Mouse (Mus musculus) cerebellum, postnatal 14 days (tissue): ENCODE results near the gene Smo.

Experiments
- DNase-seq, 2 experiments: peaks; one replicate each; pipeline ENCODE4 v3.0.0; 2021; ENCODE audit warnings: mixed read lengths in 2 of 2

Smo gene

GRCm38 (mm10) chr6:29776542-29777237 is 41.4 kb downstream of the Smo start:
- DNase-seq: no peak

- DNase-seq: no peak
Measured at GRCm38 (mm10) chr6:29777238-29777555, 41.9 kb downstream of the Smo start.

GRCm38 (mm10) chr6:29780082-29780481 is 44.8 kb downstream of the Smo start:
- no peak for DNase-seq

GRCm38 (mm10) chr6:29780571-29780970 is 45.3 kb downstream of the Smo start:
- DNase-seq: no peak

- DNase-seq: no peak
Measured at GRCm38 (mm10) chr6:29782239-29782638, 46.9 kb downstream of the Smo start.

GRCm38 (mm10) chr6:29783960-29784359 is 48.7 kb downstream of the Smo start:
- no peak for DNase-seq

- no peak for DNase-seq
Measured at GRCm38 (mm10) chr6:29784413-29785021, 49.2 kb downstream of the Smo start.

- DNase-seq: no peak
Measured at GRCm38 (mm10) chr6:29785759-29786158, 50.5 kb downstream of the Smo start.

GRCm38 (mm10) chr6:29788779-29789350 is 53.6 kb downstream of the Smo start:
- no peak for DNase-seq

- DNase-seq: no peak
Measured at GRCm38 (mm10) chr6:29790014-29790698, 54.9 kb downstream of the Smo start.

GRCm38 (mm10) chr6:29793520-29793919 is 58.2 kb downstream of the Smo start:
- DNase-seq: no peak

- no peak for DNase-seq
Measured at GRCm38 (mm10) chr6:29794582-29794981, 59.3 kb downstream of the Smo start.

GRCm38 (mm10) chr6:29802979-29803378 is 67.7 kb downstream of the Smo start:
- DNase-seq: no peak

- DNase-seq: no peak
Measured at GRCm38 (mm10) chr6:29804006-29804405, 68.7 kb downstream of the Smo start.

- no peak for DNase-seq
Measured at GRCm38 (mm10) chr6:29805381-29805780, 70.1 kb downstream of the Smo start.
